In the genomic region with DNA sequence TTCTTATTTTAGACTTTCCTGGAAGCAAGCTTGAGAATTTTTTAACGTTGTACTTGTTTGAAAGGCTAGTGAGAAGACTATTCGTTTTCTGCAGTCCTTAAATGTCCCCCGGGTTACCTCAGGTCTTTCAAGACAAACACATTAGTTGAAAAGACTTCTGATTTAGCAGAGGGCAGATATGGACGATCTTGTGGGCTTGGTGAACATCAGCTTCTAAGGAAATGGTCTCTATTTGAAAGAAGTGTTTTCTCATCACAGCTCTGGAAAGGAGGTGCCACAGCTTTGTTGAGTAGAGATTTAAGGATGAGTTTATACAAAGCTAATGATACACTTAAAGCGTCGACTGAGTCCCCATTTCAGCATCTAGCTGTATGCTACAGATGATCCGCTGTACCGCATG, we compare ENCODE assay signal across 20 mouse cellular contexts. TPM values are rescaled to one million over a fixed set of nuclear protein-coding genes. Genes with fewer than 3 reads are reported as not detected.
A peak's percentile ranks its signal among the peaks of the same experiment; 100 is the strongest.
DNase-seq lines count a peak whose midpoint lies in the region; ATAC-seq lines count a peak whose summit lies in the region.
"Had no signal": no experiment of that assay in that cellular context is flagged by ENCODE, and none has a peak within 500 bp of the region (broad histone marks: within the 10 kb centered on the region; RNA-seq: fewer than 3 reads in every experiment).

No protein-coding gene starts in this region.

- H3K9ac ChIP-seq in heart, embryonic 12.5 days: peak overlapping the region; percentile 78
- no peak overlapping the region for H3K9ac ChIP-seq in midbrain, embryonic 11.5 days (ENCODE audit: low read length)
- H3K9ac ChIP-seq: embryonic facial prominence, embryonic 12.5 days; forebrain, embryonic 15.5 days; hindbrain, embryonic 15.5 days had no signal

- ATAC-seq in heart, embryonic 12.5 days (ENCODE audit: insufficient number of reproducible peaks, low FRiP score): no peak
- no peak for ATAC-seq in midbrain, embryonic 11.5 days (ENCODE audit: low FRiP score)
- ATAC-seq: activated CD4-positive, CD25-positive, alpha-beta regulatory T cell, adult 4 months; forebrain, embryonic 15.5 days; intestine, embryonic 16.5 days; Patski had no signal

- peak; percentile 77 for DNase-seq in heart, adult 11 months
- no peak for DNase-seq in heart, postnatal 36 days
- no peak for DNase-seq in heart, adult 8-10 months (ENCODE audit: low spot score)
- peak; percentile 1 for DNase-seq in midbrain, embryonic 10.5 days (ENCODE audit: low spot score)
- DNase-seq in midbrain, embryonic 11.5 days (ENCODE audit: low spot score, missing footprints): no peak
- DNase-seq in MN1 (ENCODE audit: low spot score): no peak
- DNase-seq: adrenal gland, postnatal 14 days; cerebellum, adult 11-12 months; cerebellum, adult 9-10 months; cerebellum, postnatal 25 days; gastrocnemius, postnatal 10 days; kidney, adult 2 months had no signal

- peaks cover 31% of the 10 kb centered on the region for H3K4me1 ChIP-seq in heart, embryonic 12.5 days (replicated peaks)
- H3K4me1 ChIP-seq in midbrain, embryonic 10.5 days: peaks cover 15% of the 10 kb centered on the region
- peaks cover 4% of the 10 kb centered on the region; the same call in 1 of the 2 replicates for H3K4me1 ChIP-seq in midbrain, embryonic 11.5 days (ENCODE audit: control insufficient read depth, insufficient read depth, low read length)

- H3K27ac ChIP-seq in heart, embryonic 12.5 days (ENCODE audit: poor library complexity, severe bottlenecking): peak overlapping the region; percentile 94
- H3K27ac ChIP-seq in midbrain, embryonic 10.5 days (replicated peaks): no peak overlapping the region
- no peak overlapping the region for H3K27ac ChIP-seq in midbrain, embryonic 11.5 days (ENCODE audit: low read depth, low read length)
- H3K27ac ChIP-seq: embryonic facial prominence, embryonic 12.5 days; forebrain, embryonic 15.5 days; hindbrain, embryonic 15.5 days had no signal

- 64% methylated on average over 8 of the region's 8 CpGs for WGBS in heart, embryonic 12.5 days
- 89% methylated on average over 8 of the region's 8 CpGs for WGBS in midbrain, embryonic 10.5 days
- 93% methylated on average over 8 of the region's 8 CpGs for WGBS in midbrain, embryonic 11.5 days

- H3K4me3 ChIP-seq in heart, embryonic 12.5 days: peak overlapping the region; percentile 34
- no peak overlapping the region for H3K4me3 ChIP-seq in midbrain, embryonic 10.5 days
- no peak overlapping the region for H3K4me3 ChIP-seq in midbrain, embryonic 11.5 days (ENCODE audit: low read depth, low read length)
- H3K4me3 ChIP-seq: embryonic facial prominence, embryonic 12.5 days; forebrain, embryonic 15.5 days; hindbrain, embryonic 15.5 days had no signal

- peak overlapping the region; percentile 66 for H3K4me2 ChIP-seq in heart, embryonic 12.5 days
- H3K4me2 ChIP-seq in midbrain, embryonic 11.5 days: no peak overlapping the region
- H3K4me2 ChIP-seq: embryonic facial prominence, embryonic 12.5 days; forebrain, embryonic 15.5 days; hindbrain, embryonic 15.5 days had no signal

- intact Hi-C loops in heart, postnatal 36 days (cut with DNase I): no loop called here

- H3K27me3 ChIP-seq in heart, embryonic 12.5 days (replicated peaks): no peaks in the 10 kb centered on the region
- no peaks in the 10 kb centered on the region for H3K27me3 ChIP-seq in midbrain, embryonic 10.5 days (ENCODE audit: low read depth, poor library complexity, severe bottlenecking)
- H3K27me3 ChIP-seq in midbrain, embryonic 11.5 days (ENCODE audit: control insufficient read depth, insufficient read depth, low read length): no peaks in the 10 kb centered on the region
- H3K27me3 ChIP-seq: forebrain, embryonic 15.5 days; hindbrain, embryonic 15.5 days had no signal

- H3K36me3 ChIP-seq in heart, embryonic 12.5 days: peaks cover 33% of the 10 kb centered on the region
- H3K36me3 ChIP-seq in midbrain, embryonic 10.5 days: peaks cover 67% of the 10 kb centered on the region
- peaks cover 7% of the 10 kb centered on the region; the same call in 1 of the 2 replicates for H3K36me3 ChIP-seq in midbrain, embryonic 11.5 days (ENCODE audit: control insufficient read depth, insufficient read depth, low read length)
- H3K36me3 ChIP-seq: embryonic facial prominence, embryonic 12.5 days had no signal

- H3K9me3 ChIP-seq in heart, embryonic 12.5 days (replicated peaks): no peaks in the 10 kb centered on the region
- no peaks in the 10 kb centered on the region for H3K9me3 ChIP-seq in midbrain, embryonic 10.5 days (replicated peaks)
- no peaks in the 10 kb centered on the region for H3K9me3 ChIP-seq in midbrain, embryonic 11.5 days (ENCODE audit: control insufficient read depth, low read length)
- H3K9me3 ChIP-seq: embryonic facial prominence, embryonic 12.5 days; forebrain, embryonic 15.5 days; hindbrain, embryonic 15.5 days had no signal

RNA-seq across cellular contexts. Expression of gene Rbm24, which starts 6.1 kb away (rescaled TPM):
- 100 to 1,000 TPM; 181 to 191 TPM for total RNA-seq in heart, postnatal 36 days (2021)
- polyA plus RNA-seq in heart, embryonic 12.5 days (2016; fragmentation: Nextera tagmentation; extraction: Ambion mirVana): 73.3 and 73.4 TPM in 2 replicates
- 100 to 1,000 TPM; 174 to 207 (median 195) TPM for total RNA-seq in heart, adult 8-10 months (2022)
- polyA plus RNA-seq in midbrain, embryonic 10.5 days (2016; fragmentation: Nextera tagmentation; extraction: Ambion mirVana): 1.9 and 2.1 TPM in 2 replicates
- polyA plus RNA-seq in midbrain, embryonic 11.5 days (2014; fragmentation: Nextera tagmentation; extraction: Ambion mirVana): 3.9 and 4.8 TPM in 2 replicates
- total RNA-seq: MEL had no signal
- polyA plus RNA-seq: activated CD4-positive, CD25-positive, alpha-beta regulatory T cell, adult 4 months had no signal

Comparison
In these comparisons a context has a peak if more than half of its experiments do, and no peak if none do; other contexts are left out.
1. DNase-seq: peak in heart, adult 11 months (single experiment) and midbrain, embryonic 10.5 days (single experiment); none in heart, postnatal 36 days (0 of 2), heart, adult 8-10 months (single experiment), midbrain, embryonic 11.5 days (single experiment) and MN1 (single experiment).
2. RNA of gene Rbm24, which starts 6.1 kb away (polyA plus RNA-seq): 73.3 to 73.4 TPM in heart, embryonic 12.5 days; 3.9 to 4.8 TPM in midbrain, embryonic 11.5 days and 1.9 to 2.1 TPM in midbrain, embryonic 10.5 days; every median in the first group is over 10 times any median in the second.